Mouse (Mus musculus): ENCODE results near the gene Exoc8.
A peak's percentile ranks its signal among the peaks of the same experiment; 100 is the strongest.

Exoc8 gene

GRCm38 (mm10) chr8:124905482-124905881, 8.0 kb upstream of the Exoc8 start:
- DNase-seq (ENCODE audit: low read depth), result no peak

- no peak for DNase-seq (ENCODE audit: low read depth)
These were observed 5.7 kb upstream of the Exoc8 start for GRCm38 (mm10) chr8:124903198-124903597.

GRCm38 (mm10) chr8:124898251-124898905, 873 bp upstream of the Exoc8 start:
- no peak for DNase-seq (ENCODE audit: low read depth)

- peak; percentile 38 for DNase-seq (ENCODE audit: low read depth)
These were observed 696 bp downstream of the Exoc8 start for GRCm38 (mm10) chr8:124896632-124897385.

- DNase-seq (ENCODE audit: low read depth), result no peak
These were observed 1.4 kb downstream of the Exoc8 start for GRCm38 (mm10) chr8:124896010-124896631.

- DNase-seq (ENCODE audit: low read depth), result no peak
These were observed 4.9 kb downstream of the Exoc8 start for GRCm38 (mm10) chr8:124892596-124892995.

GRCm38 (mm10) chr8:124888385-124888784, 9.1 kb downstream of the Exoc8 start:
- no peak for DNase-seq (ENCODE audit: low read depth)

- DNase-seq (ENCODE audit: low read depth), result no peak
These were observed 18.5 kb downstream of the Exoc8 start for GRCm38 (mm10) chr8:124878946-124879526.

- DNase-seq (ENCODE audit: low read depth), result no peak
These were observed 19.4 kb downstream of the Exoc8 start for GRCm38 (mm10) chr8:124878141-124878540.

GRCm38 (mm10) chr8:124872690-124873089, 24.8 kb downstream of the Exoc8 start:
- no peak for DNase-seq (ENCODE audit: low read depth)

GRCm38 (mm10) chr8:124872081-124872480, 25.4 kb downstream of the Exoc8 start:
- DNase-seq (ENCODE audit: low read depth), result no peak

- DNase-seq (ENCODE audit: low read depth), result no peak
These were observed 26.0 kb downstream of the Exoc8 start for GRCm38 (mm10) chr8:124871474-124871873.

GRCm38 (mm10) chr8:124869708-124870107, 27.8 kb downstream of the Exoc8 start:
- no peak for DNase-seq (ENCODE audit: low read depth)

- DNase-seq (ENCODE audit: low read depth), result no peak
These were observed 30.4 kb downstream of the Exoc8 start for GRCm38 (mm10) chr8:124867126-124867525.

- no peak for DNase-seq (ENCODE audit: low read depth)
These were observed 30.8 kb downstream of the Exoc8 start for GRCm38 (mm10) chr8:124866669-124867068.

- DNase-seq (ENCODE audit: low read depth), result no peak
These were observed 33.8 kb downstream of the Exoc8 start for GRCm38 (mm10) chr8:124863729-124864128.

GRCm38 (mm10) chr8:124863163-124863677, 34.3 kb downstream of the Exoc8 start:
- no peak for DNase-seq (ENCODE audit: low read depth)

GRCm38 (mm10) chr8:124862321-124863162, 35.0 kb downstream of the Exoc8 start, which contains the start of the genes Gnpat and 2810004N23Rik:
TSS of gene Gnpat (plus strand) at chr8:124863033.
TSS of gene 2810004N23Rik (minus strand) at chr8:124863120.
- peak; percentile 58 for DNase-seq (ENCODE audit: low read depth)

GRCm38 (mm10) chr8:124860188-124860587, 37.3 kb downstream of the Exoc8 start:
- no peak for DNase-seq (ENCODE audit: low read depth)

GRCm38 (mm10) chr8:124859466-124859865, 38.0 kb downstream of the Exoc8 start:
- DNase-seq (ENCODE audit: low read depth), result no peak

- no peak for DNase-seq (ENCODE audit: low read depth)
These were observed 44.0 kb downstream of the Exoc8 start for GRCm38 (mm10) chr8:124853511-124853910.

Data from fibroblast of lung, adult 2 months (primary cell).